Mouse (Mus musculus) limb, embryonic 11.5 days (tissue): ENCODE measurements around the gene Gm20449. TPM values are rescaled to one million over a fixed set of nuclear protein-coding genes. Genes with fewer than 3 reads are reported as not detected.
"Not testable (repeated sequence)": the region's sequence is repeated elsewhere in the genome, so short reads cannot be mapped to it uniquely, and the experiment has no call there.

ENCODE experiments used
- ATAC-seq: fragments of 200-750 bp; cut with Nextera tagmentation; 2 replicates; pipeline ENCODE4 v1.8.0; 2017; ENCODE audit warnings: low read depth; ENCODE audit not compliant: insufficient number of reproducible peaks, low FRiP score, low TSS enrichment
- DNase-seq: peaks from one replicate; pipeline ENCODE4 v3.0.0-alpha.2; 2015; ENCODE audit warnings: low spot score
- H3K27ac ChIP-seq: fragments of 300-500 bp; sonication (generic); replicated peaks from 2 replicates; pipeline ENCODE4 v1.5.1; 2014; ENCODE audit warnings: low read depth, mild to moderate bottlenecking, low read length
- H3K27me3 ChIP-seq: fragments of 300-500 bp; sonication (generic); 2 replicates; pipeline ENCODE4 v1.6.1; 2014; ENCODE audit warnings: mild to moderate bottlenecking, low read length, mixed read lengths; ENCODE audit not compliant: control insufficient read depth, insufficient read depth
- H3K36me3 ChIP-seq: fragments of 300-500 bp; sonication (generic); 2 replicates; pipeline ENCODE4 v1.6.1; 2014; ENCODE audit warnings: mild to moderate bottlenecking, low read length, moderate library complexity, mixed read lengths; ENCODE audit not compliant: control insufficient read depth, insufficient read depth
- H3K4me1 ChIP-seq: fragments of 300-500 bp; sonication (generic); 2 replicates; pipeline ENCODE4 v1.6.1; 2014; ENCODE audit warnings: low read length, mixed read lengths; ENCODE audit not compliant: control insufficient read depth, insufficient read depth
- H3K4me2 ChIP-seq: fragments of 300-500 bp; sonication (generic); 2 replicates; pipeline ENCODE4 v1.6.1; 2014; ENCODE audit warnings: low read depth, mild to moderate bottlenecking, moderate library complexity; ENCODE audit not compliant: severe bottlenecking
- H3K4me3 ChIP-seq: fragments of 300-500 bp; sonication (generic); 2 replicates; pipeline ENCODE4 v1.5.1; 2014; ENCODE audit warnings: low read depth, low read length
- H3K9ac ChIP-seq: fragments of 300-500 bp; sonication (generic); 2 replicates; pipeline ENCODE4 v1.6.1; 2014; ENCODE audit warnings: mild to moderate bottlenecking, low read length
- H3K9me3 ChIP-seq: fragments of 300-500 bp; sonication (generic); 2 replicates; pipeline ENCODE4 v1.6.1; 2016; ENCODE audit warnings: low read length; ENCODE audit not compliant: control insufficient read depth
- WGBS: fragments of 180-500 bp; shearing (Covaris S2); extraction: QIAGEN DNeasy Blood & Tissue Kit; methylation state at CpG from one replicate; pipeline ENCODE4 v1.1.7; 2014; 5-methylcytosine and 5-hydroxymethylcytosine counted together
- polyA plus RNA-seq: library from polyadenylated mRNA; unstranded; fragments of >200 nt; fragmentation: Nextera tagmentation; extraction: Ambion mirVana; gene quantifications from 2 replicates; pipeline ENCODE4 v1.2.1, GENCODE M21; 2014

Gm20449 gene
- polyA plus RNA-seq, 1 experiment from 2014 or later = 0.13 TPM

DNA sequence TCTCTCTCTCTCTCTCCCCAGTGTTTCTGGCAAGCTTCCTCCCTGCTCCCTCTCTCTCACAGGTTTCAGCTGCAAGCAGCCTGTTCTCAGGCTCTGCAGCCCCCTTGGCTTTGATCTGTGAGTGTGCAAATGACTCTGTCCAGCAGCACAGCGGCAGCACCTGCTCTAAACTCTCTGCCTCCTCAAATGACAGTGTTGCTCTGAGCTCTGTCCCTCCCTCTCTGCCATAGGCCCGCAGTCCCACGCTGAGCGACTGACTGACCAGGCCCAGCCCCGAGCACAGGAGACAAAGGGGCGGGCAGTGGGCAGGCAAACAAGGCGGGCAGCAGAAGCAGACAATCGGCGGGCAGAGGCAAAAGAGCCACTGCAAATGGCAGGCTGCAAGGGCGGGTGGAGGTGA lies 47.4 kb downstream of the Gm20449 start:
- no peaks in the 10 kb centered on the region for H3K36me3 ChIP-seq
- H3K9ac ChIP-seq = no peak overlapping the region
- no peaks in the 10 kb centered on the region for H3K27me3 ChIP-seq
- no peak overlapping the region for H3K4me3 ChIP-seq
- H3K4me2 ChIP-seq = no peak overlapping the region; the same call in 1 of the 2 replicates
- DNase-seq (peak; percentile 21), ATAC-seq (no peak)
- H3K9me3 ChIP-seq = no peaks in the 10 kb centered on the region
- H3K4me1 ChIP-seq = no peaks in the 10 kb centered on the region
- 9% methylated on average over 10 of the region's 10 CpGs for WGBS
- H3K27ac ChIP-seq = no peak overlapping the region

DNA sequence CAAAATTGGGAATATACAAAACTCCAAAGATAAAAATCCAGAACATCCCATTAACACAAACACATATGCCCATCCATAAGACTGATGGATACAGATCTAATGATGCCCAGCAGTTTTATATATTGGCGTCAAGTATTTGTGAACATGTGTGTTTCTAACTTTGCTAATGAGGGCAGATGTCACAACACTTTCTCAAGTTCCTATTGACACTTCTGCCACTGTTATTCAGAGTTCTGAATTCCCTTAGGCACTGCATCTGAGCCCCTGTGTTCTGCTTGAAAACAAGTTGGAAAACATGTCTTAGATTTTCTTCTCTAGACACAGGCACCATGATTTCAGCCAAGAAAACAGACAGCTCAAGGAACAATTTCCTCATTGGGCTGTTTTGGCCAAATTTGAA lies 50.6 kb downstream of the Gm20449 start, which contains the start of gene Vmn2r57:
Gene Vmn2r57 (minus strand): TSS at position 101 of the 400 bp plus-strand sequence.
- H3K27ac ChIP-seq, H3K9me3 ChIP-seq, H3K27me3 ChIP-seq, H3K4me2 ChIP-seq, H3K4me1 ChIP-seq, H3K4me3 ChIP-seq, H3K9ac ChIP-seq, DNase-seq, H3K36me3 ChIP-seq, ATAC-seq: not testable (repeated sequence)
- 65% methylated on average over 1 of the region's 1 CpGs for WGBS

DNA sequence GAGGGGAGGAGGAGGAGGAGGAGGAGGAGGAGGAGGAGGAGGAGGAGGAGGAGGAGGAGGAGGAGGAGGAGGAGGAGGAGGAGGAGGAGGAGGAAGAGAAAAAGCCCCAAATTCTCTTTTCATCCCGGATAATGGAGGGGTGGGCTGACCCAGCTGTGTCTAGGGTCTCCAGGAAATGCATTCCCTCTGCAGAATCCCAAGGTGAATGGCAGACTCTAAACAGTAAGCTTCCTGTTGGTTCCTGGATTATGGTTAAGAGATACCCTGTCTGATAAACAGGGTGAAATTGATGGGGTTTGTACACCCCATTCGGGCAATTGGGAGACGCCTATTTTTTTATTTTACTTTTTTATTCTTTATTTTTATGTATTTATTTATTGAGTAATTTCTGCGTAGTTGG lies 105.1 kb downstream of the Gm20449 start:
- 68% methylated on average over 4 of the region's 4 CpGs for WGBS
- Histone ChIP-seq H3K4me1 (no peaks in the 10 kb centered on the region), H3K9me3 (no peaks in the 10 kb centered on the region), H3K9ac (no peak overlapping the region), H3K27ac (no peak overlapping the region), H3K4me3 (no peak overlapping the region), H3K27me3 (no peaks in the 10 kb centered on the region), H3K4me2 (no peak overlapping the region), H3K36me3 (no peaks in the 10 kb centered on the region)
- peak; percentile 34; the same call in 1 of the 2 replicates for ATAC-seq
- DNase-seq = no peak

DNA sequence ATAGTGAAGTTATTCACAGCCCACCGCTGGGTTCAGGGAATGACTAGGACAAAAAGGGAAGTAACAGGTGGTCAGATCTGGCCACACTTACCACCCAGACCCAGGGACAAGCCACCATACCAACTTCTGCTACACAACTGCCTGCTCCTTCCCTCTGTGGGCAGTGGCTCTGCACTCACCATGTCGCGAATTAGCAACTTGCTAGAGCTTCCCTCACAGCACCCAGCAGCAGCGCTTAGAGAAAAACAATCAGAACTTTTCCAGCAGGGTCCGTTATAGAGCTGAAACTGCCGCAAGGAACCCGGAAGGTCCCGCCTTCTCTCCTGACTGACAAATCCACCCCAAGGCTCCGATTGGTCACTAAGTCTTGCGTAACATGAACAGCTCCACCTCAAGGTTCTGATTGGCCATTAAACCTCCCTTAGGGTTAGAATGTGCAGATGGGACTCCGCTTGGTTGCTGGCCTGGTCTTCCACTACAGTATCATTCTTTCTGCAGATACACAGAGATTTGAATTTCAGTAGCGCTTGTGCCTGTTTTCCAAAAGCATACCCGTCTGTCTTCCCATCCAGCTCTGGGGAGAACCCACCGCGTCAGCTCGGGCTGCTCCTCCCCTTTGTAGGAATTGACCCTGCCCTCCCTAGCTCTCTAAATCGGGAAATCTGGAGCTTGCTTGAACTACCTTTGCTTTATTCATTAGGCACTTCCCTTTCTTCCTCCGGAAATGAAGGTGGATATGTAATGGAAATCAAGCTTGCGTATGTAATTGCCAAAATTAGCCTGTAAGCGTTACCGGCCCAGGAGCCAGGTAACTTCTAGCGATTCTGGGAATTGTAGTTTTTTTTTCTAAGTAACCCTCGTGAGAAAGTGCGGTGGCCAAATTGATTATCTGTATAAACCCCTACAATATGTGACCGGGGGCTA lies 105.9 kb downstream of the Gm20449 start, which contains the start of gene AI987944:
Gene AI987944 (minus strand): TSS at position 332 of the 924 bp plus-strand sequence.
- peak within 1 kb of the TSS; percentile 47 for H3K4me3 ChIP-seq
- H3K9ac ChIP-seq = peak within 1 kb of the TSS; percentile 24
- ATAC-seq (peak; percentile 99), DNase-seq (peak; percentile 82)
- peak within 1 kb of the TSS; percentile 45 for H3K4me2 ChIP-seq
- no peaks in the 10 kb centered on the region for H3K36me3 ChIP-seq
- under 1% methylated on average over 25 of the region's 25 CpGs for WGBS
- no peaks in the 10 kb centered on the region for H3K4me1 ChIP-seq
- no peaks in the 10 kb centered on the region for H3K27me3 ChIP-seq
- H3K9me3 ChIP-seq = no peaks in the 10 kb centered on the region
- peak within 1 kb of the TSS; percentile 5; the same call in 1 of the 2 replicates for H3K27ac ChIP-seq

Other genes with a start within 250 kb of the Gm20449 start
- gene AI987944, start 106.0 kb downstream of the Gm20449 start, polyA plus RNA-seq = 10.4 and 11.3 TPM in 2 replicates
- 0.40 and 0.47 TPM in 2 replicates for gene Vmn2r57, start 50.7 kb downstream of the Gm20449 start, polyA plus RNA-seq
- 10.5 and 12.7 TPM in 2 replicates for gene AW146154, start 473 bp upstream of the Gm20449 start, polyA plus RNA-seq
- 0.30 TPM in 1 of 2 replicates, not detected in the other for gene Gm6871, start 74.2 kb upstream of the Gm20449 start, polyA plus RNA-seq
- 16.8 and 20.6 TPM in 2 replicates for gene 2610021A01Rik, start 99.8 kb upstream of the Gm20449 start, polyA plus RNA-seq
- 11.8 and 15.5 TPM in 2 replicates for gene Zfp788, start 133.8 kb upstream of the Gm20449 start, polyA plus RNA-seq